Mouse (Mus musculus): ENCODE measurements around the gene Tex264. TPM values are rescaled to one million over a fixed set of nuclear protein-coding genes. Genes with fewer than 3 reads are reported as not detected.
A peak's percentile ranks its signal among the peaks of the same experiment; 100 is the strongest.

The Tex264 gene
- 65.6 and 68.0 TPM in 2 replicates for polyA plus RNA-seq (2012; rRNA removed)

DNA sequence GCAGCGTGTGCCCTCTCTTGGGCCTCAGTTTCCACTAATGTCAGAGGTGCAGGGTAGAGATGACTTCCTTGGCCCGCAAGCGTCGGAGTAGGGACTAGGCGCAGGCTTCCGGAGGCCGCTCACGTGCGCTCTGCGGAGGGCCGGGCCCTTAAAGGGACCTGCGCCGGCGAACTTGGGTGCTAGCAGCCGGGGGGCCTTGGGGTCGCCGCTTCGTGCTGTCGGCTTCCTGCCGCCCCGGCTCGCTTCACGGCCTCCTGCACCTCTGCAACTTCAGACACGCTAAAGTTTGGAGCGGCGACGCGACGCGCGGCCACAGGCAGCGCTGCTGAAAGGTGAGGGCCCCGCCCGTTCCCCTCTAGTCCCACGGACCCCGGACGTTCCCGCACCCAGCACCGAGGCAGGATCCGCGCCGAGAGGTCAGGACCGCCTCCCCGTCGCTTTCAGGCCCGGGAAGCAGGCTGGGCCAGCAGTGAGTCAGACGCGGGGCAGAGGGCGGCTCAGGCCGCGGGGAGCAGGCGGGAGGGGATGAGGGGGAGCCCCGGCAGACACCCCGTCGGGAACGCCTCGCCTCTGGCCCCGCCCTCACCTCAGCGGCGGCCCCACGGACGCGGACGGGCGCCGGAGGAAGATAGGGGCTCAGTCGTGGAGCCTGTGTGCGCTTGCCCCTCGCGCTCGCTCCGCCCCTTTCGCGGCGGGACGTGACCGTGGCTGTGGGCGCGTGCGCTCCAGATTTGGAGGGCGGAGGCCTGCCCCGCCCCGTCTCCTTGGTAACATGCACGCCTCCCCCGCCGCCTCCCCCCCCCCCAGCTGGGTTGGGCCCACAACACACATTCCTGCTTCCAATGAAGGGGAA, at the start of gene Tex264:
TSS of gene Tex264 (minus strand) at position 679 of the 853 bp plus-strand sequence.
- WGBS = under 1% methylated on average over 85 of the region's 86 CpGs
- DNase-seq (ENCODE audit: low read depth, low spot score) = peak; percentile 75

DNA sequence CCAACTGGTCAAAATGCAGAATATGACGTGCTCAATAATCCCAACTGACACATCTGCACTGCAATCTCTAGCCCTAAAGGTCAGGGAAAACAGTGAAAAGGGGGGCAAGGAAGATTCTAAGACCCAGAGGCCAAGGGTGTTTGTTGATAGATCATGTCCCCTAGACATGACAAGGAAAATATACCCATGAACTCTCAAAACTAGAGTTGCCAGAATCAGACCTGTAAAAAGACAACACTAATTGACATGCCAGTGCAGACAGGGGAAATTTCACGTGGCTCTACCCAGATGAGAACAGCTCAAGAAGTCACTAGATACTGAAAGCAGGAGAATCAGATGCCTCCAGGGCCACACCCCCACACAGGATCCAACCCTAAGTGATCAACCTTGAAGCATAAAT, 48.0 kb upstream of the Tex264 start:
- DNase-seq (ENCODE audit: low read depth, low spot score) = no peak
- 75% methylated on average over 2 of the region's 2 CpGs for WGBS

GRCm38 (mm10) chr9:106729416-106729815, 43.7 kb upstream of the Tex264 start:
- no peak for DNase-seq (ENCODE audit: low read depth, low spot score)
- WGBS = 84% methylated on average over 2 of the region's 2 CpGs

- no peak for DNase-seq (ENCODE audit: low read depth, low spot score)
- 86% methylated on average over 1 of the region's 1 CpGs for WGBS
These were observed 41.2 kb upstream of the Tex264 start for GRCm38 (mm10) chr9:106726891-106727290.

GRCm38 (mm10) chr9:106725435-106725834, 39.7 kb upstream of the Tex264 start:
- WGBS = 92% methylated on average over 2 of the region's 2 CpGs
- DNase-seq (ENCODE audit: low read depth, low spot score) = no peak

GRCm38 (mm10) chr9:106724864-106725263, 39.1 kb upstream of the Tex264 start:
- no peak for DNase-seq (ENCODE audit: low read depth, low spot score)
- WGBS = 67% methylated on average over 1 of the region's 1 CpGs

- DNase-seq (ENCODE audit: low read depth, low spot score) = no peak
- 96% methylated on average over 4 of the region's 4 CpGs for WGBS
These were observed 31.0 kb upstream of the Tex264 start for GRCm38 (mm10) chr9:106716729-106717128.

DNA sequence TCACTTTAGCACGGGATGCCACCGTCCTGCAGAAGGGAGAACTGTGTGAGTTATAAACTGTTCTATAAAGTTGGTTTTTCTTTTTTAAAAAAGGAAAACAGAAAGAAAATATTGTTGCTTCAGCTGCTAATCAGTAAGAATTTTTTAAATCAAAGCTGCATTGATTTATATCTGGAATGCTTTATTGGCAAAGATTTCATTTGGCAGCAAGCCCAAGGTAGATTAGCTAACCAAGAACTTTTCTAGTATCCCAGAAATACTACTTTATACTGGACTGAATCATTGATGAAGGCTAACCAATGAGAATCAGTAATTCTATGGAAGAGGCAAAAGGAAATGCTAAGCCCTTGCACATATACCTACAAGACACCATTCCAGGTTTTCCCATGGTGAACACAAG, 30.5 kb upstream of the Tex264 start:
- no peak for DNase-seq (ENCODE audit: low read depth, low spot score)
- 97% methylated on average over 2 of the region's 2 CpGs for WGBS

DNA sequence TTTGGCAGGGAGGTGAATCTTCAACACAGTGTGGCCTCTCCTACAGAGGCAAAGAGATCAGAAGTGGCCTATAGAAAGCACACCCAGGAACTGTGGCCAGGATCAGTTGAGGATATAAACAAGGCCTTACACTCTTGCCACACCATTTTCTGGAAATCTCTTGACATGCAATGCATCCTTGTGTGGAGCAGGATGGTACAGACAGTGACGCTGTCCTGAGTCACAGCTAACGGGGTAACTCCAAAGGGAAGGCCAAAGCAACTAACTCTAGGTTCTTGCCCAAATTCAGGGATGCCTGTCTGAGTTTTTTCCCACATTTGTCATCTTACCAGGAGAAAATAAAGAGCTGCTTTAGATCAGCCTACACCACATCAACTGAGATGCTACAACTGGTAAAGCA, 26.7 kb upstream of the Tex264 start:
- WGBS = 97% methylated on average over 2 of the region's 2 CpGs
- no peak for DNase-seq (ENCODE audit: low read depth, low spot score)

GRCm38 (mm10) chr9:106692973-106693481, 7.3 kb upstream of the Tex264 start:
- no peak for DNase-seq (ENCODE audit: low read depth, low spot score)
- WGBS = 90% methylated on average over 11 of the region's 11 CpGs

GRCm38 (mm10) chr9:106688834-106689233, 3.1 kb upstream of the Tex264 start:
- no peak for DNase-seq (ENCODE audit: low read depth, low spot score)
- 82% methylated on average over 8 of the region's 8 CpGs for WGBS

GRCm38 (mm10) chr9:106686983-106687650, 1.4 kb upstream of the Tex264 start:
- DNase-seq (ENCODE audit: low read depth, low spot score) = peak; percentile 46
- WGBS = 30% methylated on average over 8 of the region's 8 CpGs

DNA sequence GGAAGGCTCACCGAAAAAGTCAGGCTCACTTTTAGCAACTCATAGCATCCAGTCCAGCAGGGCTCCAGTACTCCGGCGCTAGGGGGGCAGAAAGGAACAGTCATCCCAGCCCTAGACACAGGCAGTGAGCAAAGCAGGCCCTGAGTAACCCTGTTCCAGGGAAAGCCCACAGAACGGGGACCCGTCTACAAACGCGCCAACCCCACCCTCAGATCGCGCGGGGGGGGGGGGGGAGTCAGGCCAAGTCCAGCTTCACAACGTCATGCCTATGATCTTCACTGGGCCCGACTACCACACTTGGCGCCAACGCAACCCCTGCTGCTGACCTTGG, 844 bp downstream of the Tex264 start:
- no peak for DNase-seq (ENCODE audit: low read depth, low spot score)
- 1% methylated on average over 14 of the region's 14 CpGs for WGBS

- no peak for DNase-seq (ENCODE audit: low read depth, low spot score)
- 75% methylated on average over 6 of the region's 6 CpGs for WGBS
These were observed 1.4 kb downstream of the Tex264 start for GRCm38 (mm10) chr9:106684093-106684872.

GRCm38 (mm10) chr9:106681026-106681425, 4.7 kb downstream of the Tex264 start:
- DNase-seq (ENCODE audit: low read depth, low spot score) = no peak
- WGBS = 90% methylated on average over 9 of the region's 9 CpGs

DNA sequence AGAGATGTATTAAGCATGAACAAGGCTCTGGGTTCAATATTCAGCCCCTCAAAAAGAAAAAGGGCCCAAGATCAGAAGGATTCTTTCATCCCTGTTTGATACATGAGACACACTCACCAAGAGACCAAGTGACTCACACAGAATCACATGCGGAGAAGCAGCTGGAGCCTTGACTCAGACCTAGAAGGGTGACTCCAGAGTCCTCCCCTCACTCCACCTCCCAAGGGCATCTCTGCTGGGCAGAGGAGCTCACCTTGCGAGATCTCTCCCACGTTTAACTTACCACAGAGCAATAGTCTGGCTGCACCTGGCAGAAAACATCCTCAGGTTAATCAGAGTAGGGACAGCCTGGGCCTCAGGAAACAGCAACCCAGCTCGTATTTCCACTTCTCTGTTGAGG, 7.5 kb downstream of the Tex264 start:
- 79% methylated on average over 4 of the region's 4 CpGs for WGBS
- DNase-seq (ENCODE audit: low read depth, low spot score) = no peak

GRCm38 (mm10) chr9:106677702-106678101, 8.0 kb downstream of the Tex264 start:
- 72% methylated on average over 5 of the region's 5 CpGs for WGBS
- no peak for DNase-seq (ENCODE audit: low read depth, low spot score)

DNA sequence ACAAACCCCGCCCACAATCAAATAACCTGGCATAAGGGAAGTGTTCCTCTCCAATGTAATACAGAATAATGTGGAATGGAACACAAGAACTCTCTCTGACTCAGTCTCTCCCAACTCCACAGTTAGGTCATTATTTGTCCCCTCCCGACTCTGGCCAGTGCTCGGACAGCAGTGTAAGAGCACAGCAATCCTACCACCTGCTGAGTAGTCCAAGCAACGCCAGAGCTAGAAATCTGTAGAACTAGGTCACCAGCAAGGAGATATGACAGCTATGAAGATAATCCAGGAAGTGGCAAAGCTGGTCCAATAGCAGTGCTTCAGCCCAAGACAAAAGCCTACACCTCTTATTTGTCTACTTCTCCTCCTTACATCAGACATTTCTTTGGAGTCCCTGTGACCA, 9.2 kb downstream of the Tex264 start:
- DNase-seq (ENCODE audit: low read depth, low spot score) = no peak
- 54% methylated on average over 4 of the region's 4 CpGs for WGBS

DNA sequence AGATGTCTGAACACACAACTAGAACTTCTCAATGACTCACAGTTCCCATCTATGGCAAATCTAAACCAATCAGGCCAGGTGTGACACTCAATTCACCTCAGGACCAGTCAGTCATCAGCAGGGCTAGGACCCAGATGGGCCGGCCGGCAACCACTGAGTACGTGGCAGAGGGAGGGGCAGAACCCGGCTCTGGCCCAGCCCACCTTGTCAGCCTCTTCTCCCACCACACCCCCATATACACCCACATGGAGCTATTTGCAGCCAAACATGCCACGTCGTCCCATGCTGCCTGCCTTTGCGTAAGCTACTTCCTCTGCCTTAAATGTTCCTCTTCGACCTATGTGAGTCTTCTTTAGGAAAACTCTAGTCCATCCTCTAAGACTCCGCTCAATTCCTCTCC, 9.8 kb downstream of the Tex264 start:
- WGBS = 60% methylated on average over 9 of the region's 9 CpGs
- DNase-seq (ENCODE audit: low read depth, low spot score) = peak; percentile 8

DNA sequence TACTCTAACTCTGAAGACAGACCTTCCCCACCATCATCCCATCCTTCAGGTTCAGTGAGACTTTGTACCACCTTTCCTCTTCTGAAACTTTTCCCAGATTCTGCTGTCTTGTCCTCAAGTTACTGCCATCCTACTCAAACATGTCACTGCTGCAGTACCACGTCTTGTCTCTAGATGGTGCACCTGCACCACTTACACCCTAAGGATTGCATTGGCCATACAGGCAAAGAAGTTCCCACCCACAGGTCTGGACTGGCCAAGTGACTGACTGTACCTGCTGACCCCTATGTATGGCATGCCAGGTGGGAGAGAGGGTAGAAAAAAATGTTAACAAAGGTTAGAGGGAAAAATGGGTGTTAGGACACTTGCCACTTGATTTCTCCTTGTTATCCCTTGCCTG, 10.2 kb downstream of the Tex264 start:
- peak; percentile 61 for DNase-seq (ENCODE audit: low read depth, low spot score)

More for the DNA sequence above, 10.2 kb downstream of the Tex264 start:
- WGBS = 0% methylated on average over 1 of the region's 1 CpGs
